Mouse (Mus musculus) cortical plate, adult 2 months (tissue): ENCODE measurements around the gene Rsf1.

ENCODE experiments used
- CTCF ChIP-seq: fragments of 200-500 bp; IDR thresholded peaks from 2 replicates; pipeline ENCODE4 v1.5.1; 2011; ENCODE audit warnings: mild to moderate bottlenecking, control low read depth, low read length; ENCODE audit not compliant: insufficient read depth; ENCODE audit errors: extremely low read depth
- POLR2A ChIP-seq: fragments of 200-500 bp; IDR thresholded peaks from 2 replicates; pipeline ENCODE4 v1.6.1; 2011; ENCODE audit warnings: mild to moderate bottlenecking, low read length, control low read depth; ENCODE audit not compliant: insufficient read depth; ENCODE audit errors: extremely low read depth

- TF ChIP-seq POLR2A: no peak
- TF ChIP-seq CTCF: no peak
Observed at GRCm38 (mm10) chr7:97569372-97569771, 10.3 kb upstream of the Rsf1 start.
